Mouse (Mus musculus): ENCODE data around the gene Cped1. TPM values are rescaled to one million over a fixed set of nuclear protein-coding genes. Genes with fewer than 3 reads are reported as not detected.
A peak's percentile ranks its signal among the peaks of the same experiment; 100 is the strongest.

Cped1 gene
- polyA plus RNA-seq, 1 experiment from 2014 or later = 0.60 TPM

DNA sequence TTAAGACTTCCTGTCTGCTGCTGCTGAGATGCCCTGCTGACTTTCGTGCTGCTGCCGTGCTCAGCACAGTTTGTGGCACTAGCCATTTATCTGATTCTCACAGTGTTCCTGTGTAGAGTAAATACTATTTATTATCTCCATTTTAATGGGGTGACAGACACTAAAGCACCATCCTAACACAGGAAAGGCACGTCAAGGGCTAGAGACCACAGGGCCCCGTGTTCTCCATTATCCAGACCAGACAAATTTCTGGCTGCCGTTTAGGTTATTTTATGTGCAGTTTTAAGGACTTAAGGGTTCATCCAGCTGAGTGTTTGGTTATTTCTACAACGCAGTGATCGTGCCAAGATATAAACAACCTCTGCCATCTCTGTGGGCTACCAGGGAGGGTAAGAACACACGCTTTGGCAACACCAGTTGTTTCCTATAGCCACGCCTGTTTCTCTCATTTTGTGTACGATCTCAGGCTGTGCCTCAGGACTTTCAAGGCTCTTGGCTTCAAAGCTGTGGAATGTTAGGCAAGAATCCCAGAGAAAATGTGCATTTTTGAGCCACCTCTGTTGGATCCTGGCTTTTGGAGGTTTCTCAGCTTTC, 149.4 kb downstream of the Cped1 start:
- no peak overlapping the region for H3K4me2 ChIP-seq (ENCODE audit: low read depth, low read length)
- 54% methylated on average over 10 of the region's 10 CpGs for WGBS
- H3K27ac ChIP-seq (ENCODE audit: low read depth, low read length) = no peak overlapping the region
- H3K27me3 ChIP-seq (ENCODE audit: control insufficient read depth, insufficient read depth, low read length) = no peaks in the 10 kb centered on the region
- H3K9ac ChIP-seq (replicated peaks; ENCODE audit: low read depth, low read length) = no peak overlapping the region
- H3K9me3 ChIP-seq (ENCODE audit: control insufficient read depth, low read length) = no peaks in the 10 kb centered on the region
- no peak overlapping the region for H3K4me3 ChIP-seq (ENCODE audit: low read depth, low read length)
- no peaks in the 10 kb centered on the region for H3K4me1 ChIP-seq (ENCODE audit: control insufficient read depth, insufficient read depth, low read length)
- H3K36me3 ChIP-seq (ENCODE audit: control insufficient read depth, insufficient read depth, low read length) = no peaks in the 10 kb centered on the region
- ATAC-seq (ENCODE audit: low read depth) = 0 out of 2 replicates have a peak, but pooled peaks have one; percentile 46

DNA sequence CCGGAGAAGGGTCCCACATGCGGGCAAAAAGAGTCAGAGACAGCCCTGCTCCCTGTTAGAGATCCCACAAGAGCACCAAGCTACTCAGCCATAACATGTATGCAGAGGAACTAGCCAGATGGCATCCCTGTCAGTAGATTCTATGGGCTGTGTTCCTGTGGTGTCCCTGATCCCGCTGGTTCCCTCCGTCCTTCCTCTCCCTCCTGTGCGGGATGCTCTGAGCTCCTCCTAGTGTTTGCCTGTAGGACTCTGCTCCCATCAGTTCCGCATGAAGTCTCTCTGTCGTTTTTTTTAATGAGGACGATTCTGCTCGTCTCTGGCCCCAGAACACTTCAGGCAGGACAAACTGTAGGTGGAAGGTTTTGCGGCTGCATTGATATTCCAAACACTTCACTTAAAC, 151.1 kb downstream of the Cped1 start:
- Histone ChIP-seq H3K4me3 (ENCODE audit: low read depth, low read length) (no peak overlapping the region), H3K36me3 (ENCODE audit: control insufficient read depth, insufficient read depth, low read length) (no peaks in the 10 kb centered on the region), H3K4me1 (ENCODE audit: control insufficient read depth, insufficient read depth, low read length) (no peaks in the 10 kb centered on the region), H3K9me3 (ENCODE audit: control insufficient read depth, low read length) (no peaks in the 10 kb centered on the region), H3K9ac (replicated peaks; ENCODE audit: low read depth, low read length) (no peak overlapping the region), H3K27me3 (ENCODE audit: control insufficient read depth, insufficient read depth, low read length) (no peaks in the 10 kb centered on the region), H3K4me2 (ENCODE audit: low read depth, low read length) (no peak overlapping the region), H3K27ac (ENCODE audit: low read depth, low read length) (no peak overlapping the region)
- peak; percentile 65; the same call in 1 of the 2 replicates for ATAC-seq (ENCODE audit: low read depth)
- 39% methylated on average over 10 of the region's 10 CpGs for WGBS

DNA sequence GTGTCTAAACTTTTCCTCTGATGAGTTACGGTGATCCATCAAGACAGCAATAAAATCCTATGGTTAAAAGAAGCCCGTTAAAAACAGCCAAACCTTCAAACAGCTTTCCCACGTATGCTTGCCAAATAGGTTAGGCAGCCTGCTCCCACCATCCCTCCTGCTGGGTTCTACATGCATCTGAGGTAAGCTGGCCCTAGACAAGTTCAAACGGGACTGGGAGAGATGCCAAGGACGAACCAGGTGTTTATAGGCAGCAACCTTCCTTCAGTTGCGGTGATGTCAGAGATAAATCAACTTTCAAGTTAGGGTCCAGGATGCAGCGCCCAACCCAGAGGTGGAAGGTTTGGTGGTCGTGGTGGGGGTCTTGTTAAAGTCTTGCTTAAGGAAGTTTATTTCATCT, 155.1 kb downstream of the Cped1 start:
- Histone ChIP-seq H3K27ac (ENCODE audit: low read depth, low read length) (no peak overlapping the region), H3K36me3 (ENCODE audit: control insufficient read depth, insufficient read depth, low read length) (no peaks in the 10 kb centered on the region), H3K9ac (replicated peaks; ENCODE audit: low read depth, low read length) (no peak overlapping the region), H3K4me1 (ENCODE audit: control insufficient read depth, insufficient read depth, low read length) (no peaks in the 10 kb centered on the region), H3K4me2 (ENCODE audit: low read depth, low read length) (no peak overlapping the region), H3K4me3 (ENCODE audit: low read depth, low read length) (no peak overlapping the region), H3K9me3 (ENCODE audit: control insufficient read depth, low read length) (no peaks in the 10 kb centered on the region), H3K27me3 (ENCODE audit: control insufficient read depth, insufficient read depth, low read length) (no peaks in the 10 kb centered on the region)
- no peak for ATAC-seq (ENCODE audit: low read depth)
- 59% methylated on average over 8 of the region's 8 CpGs for WGBS

DNA sequence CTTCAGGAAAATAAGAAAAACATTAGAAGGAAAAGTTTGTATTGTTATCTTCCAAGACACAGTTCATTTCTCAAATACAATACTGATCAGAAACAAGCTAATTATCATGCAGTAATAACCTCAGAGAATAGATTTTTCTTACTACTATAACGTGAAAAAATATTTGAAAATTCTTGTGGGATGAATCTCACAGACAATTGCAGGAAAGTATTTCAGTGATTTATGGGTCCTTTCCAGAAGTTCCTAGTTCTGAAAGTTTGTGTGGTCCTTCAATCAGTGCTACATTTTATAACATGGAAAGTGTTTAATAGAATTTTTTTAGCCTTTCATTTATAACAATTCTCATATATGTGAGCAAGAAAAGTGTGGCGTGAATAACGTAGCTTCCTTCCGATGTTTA, 161.5 kb downstream of the Cped1 start:
- Histone ChIP-seq H3K4me2 (ENCODE audit: low read depth, low read length) (no peak overlapping the region), H3K27ac (ENCODE audit: low read depth, low read length) (no peak overlapping the region), H3K36me3 (ENCODE audit: control insufficient read depth, insufficient read depth, low read length) (no peaks in the 10 kb centered on the region), H3K4me1 (ENCODE audit: control insufficient read depth, insufficient read depth, low read length) (no peaks in the 10 kb centered on the region), H3K9me3 (ENCODE audit: control insufficient read depth, low read length) (no peaks in the 10 kb centered on the region), H3K27me3 (ENCODE audit: control insufficient read depth, insufficient read depth, low read length) (no peaks in the 10 kb centered on the region), H3K4me3 (ENCODE audit: low read depth, low read length) (no peak overlapping the region), H3K9ac (replicated peaks; ENCODE audit: low read depth, low read length) (no peak overlapping the region)
- 90% methylated on average over 4 of the region's 4 CpGs for WGBS
- ATAC-seq (ENCODE audit: low read depth) = no peak

DNA sequence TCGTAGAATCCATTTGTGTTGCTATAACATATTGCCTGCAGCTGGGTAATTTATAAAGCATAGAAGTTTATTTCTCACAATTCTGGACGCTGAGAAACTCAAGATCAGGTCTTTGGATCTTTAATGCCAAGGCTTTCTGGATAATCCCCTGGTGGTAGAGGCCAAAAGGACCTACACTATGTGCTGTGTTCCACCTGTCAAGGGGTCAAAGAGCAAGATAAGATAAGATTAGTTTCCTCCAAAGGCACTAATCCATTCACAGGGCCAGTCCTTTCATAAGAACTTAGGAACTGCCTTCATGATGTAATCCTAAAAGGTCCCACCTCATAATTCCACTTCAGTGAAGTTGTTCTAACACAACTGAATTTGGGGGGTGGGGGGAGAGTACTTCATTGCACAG, 162.8 kb downstream of the Cped1 start:
- H3K27me3 ChIP-seq (ENCODE audit: control insufficient read depth, insufficient read depth, low read length) = no peaks in the 10 kb centered on the region
- H3K4me1 ChIP-seq (ENCODE audit: control insufficient read depth, insufficient read depth, low read length) = no peaks in the 10 kb centered on the region
- no peak for ATAC-seq (ENCODE audit: low read depth)
- H3K36me3 ChIP-seq (ENCODE audit: control insufficient read depth, insufficient read depth, low read length) = no peaks in the 10 kb centered on the region
- no peak overlapping the region for H3K4me3 ChIP-seq (ENCODE audit: low read depth, low read length)
- no peaks in the 10 kb centered on the region for H3K9me3 ChIP-seq (ENCODE audit: control insufficient read depth, low read length)
- WGBS = 91% methylated on average over 2 of the region's 2 CpGs
- no peak overlapping the region for H3K4me2 ChIP-seq (ENCODE audit: low read depth, low read length)
- no peak overlapping the region for H3K9ac ChIP-seq (replicated peaks; ENCODE audit: low read depth, low read length)
- no peak overlapping the region for H3K27ac ChIP-seq (ENCODE audit: low read depth, low read length)

DNA sequence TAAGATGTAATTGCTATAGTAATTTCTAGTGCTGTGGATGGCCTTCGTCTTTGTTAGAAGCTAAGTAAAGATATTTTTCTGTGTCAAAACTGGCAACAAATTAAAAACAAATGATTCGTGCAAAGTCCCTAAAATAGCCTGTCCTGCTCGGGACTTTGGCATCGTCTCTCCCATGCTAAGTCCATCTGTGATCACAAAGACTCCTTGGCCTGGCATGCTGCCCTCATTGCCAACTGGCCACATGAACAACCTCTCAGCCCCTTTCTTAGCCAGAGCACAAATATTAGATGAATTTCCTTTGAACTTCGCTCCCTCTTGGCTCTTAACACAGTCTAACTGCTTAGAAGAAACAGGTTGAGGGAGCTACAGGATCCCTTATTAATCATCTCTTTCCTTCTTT, 171.7 kb downstream of the Cped1 start:
- Histone ChIP-seq H3K36me3 (ENCODE audit: control insufficient read depth, insufficient read depth, low read length) (no peaks in the 10 kb centered on the region), H3K4me2 (ENCODE audit: low read depth, low read length) (no peak overlapping the region), H3K4me3 (ENCODE audit: low read depth, low read length) (no peak overlapping the region), H3K9me3 (ENCODE audit: control insufficient read depth, low read length) (no peaks in the 10 kb centered on the region), H3K27me3 (ENCODE audit: control insufficient read depth, insufficient read depth, low read length) (no peaks in the 10 kb centered on the region), H3K27ac (ENCODE audit: low read depth, low read length) (no peak overlapping the region), H3K4me1 (ENCODE audit: control insufficient read depth, insufficient read depth, low read length) (no peaks in the 10 kb centered on the region), H3K9ac (replicated peaks; ENCODE audit: low read depth, low read length) (no peak overlapping the region)
- ATAC-seq (ENCODE audit: low read depth) = no peak
- WGBS = 88% methylated on average over 5 of the region's 5 CpGs

DNA sequence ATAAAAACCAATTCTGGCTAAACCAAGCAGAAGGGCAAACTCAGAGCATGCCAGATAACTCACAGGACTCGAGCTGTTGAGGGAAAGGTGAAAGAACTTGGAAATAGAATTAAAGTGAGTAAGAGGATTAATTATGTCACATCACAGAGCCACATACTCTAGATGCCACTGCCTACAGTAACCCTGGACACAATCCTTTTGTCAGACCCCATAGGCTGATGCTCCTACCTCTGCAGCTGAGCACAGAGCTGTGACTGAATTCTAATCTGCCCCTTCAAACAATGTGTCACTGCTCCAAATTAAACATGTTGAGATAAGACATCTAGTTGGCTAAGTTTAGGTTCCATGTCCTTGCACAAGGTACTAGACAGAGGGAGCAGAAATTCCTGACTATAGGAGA, 176.2 kb downstream of the Cped1 start:
- no peak overlapping the region for H3K27ac ChIP-seq (ENCODE audit: low read depth, low read length)
- H3K4me3 ChIP-seq (ENCODE audit: low read depth, low read length) = no peak overlapping the region
- H3K4me1 ChIP-seq (ENCODE audit: control insufficient read depth, insufficient read depth, low read length) = no peaks in the 10 kb centered on the region
- H3K4me2 ChIP-seq (ENCODE audit: low read depth, low read length) = no peak overlapping the region
- H3K9ac ChIP-seq (replicated peaks; ENCODE audit: low read depth, low read length) = no peak overlapping the region
- no peak for ATAC-seq (ENCODE audit: low read depth)
- H3K9me3 ChIP-seq (ENCODE audit: control insufficient read depth, low read length) = no peaks in the 10 kb centered on the region
- H3K36me3 ChIP-seq (ENCODE audit: control insufficient read depth, insufficient read depth, low read length) = no peaks in the 10 kb centered on the region
- no peaks in the 10 kb centered on the region for H3K27me3 ChIP-seq (ENCODE audit: control insufficient read depth, insufficient read depth, low read length)
- WGBS = 51% methylated on average over 1 of the region's 1 CpGs

DNA sequence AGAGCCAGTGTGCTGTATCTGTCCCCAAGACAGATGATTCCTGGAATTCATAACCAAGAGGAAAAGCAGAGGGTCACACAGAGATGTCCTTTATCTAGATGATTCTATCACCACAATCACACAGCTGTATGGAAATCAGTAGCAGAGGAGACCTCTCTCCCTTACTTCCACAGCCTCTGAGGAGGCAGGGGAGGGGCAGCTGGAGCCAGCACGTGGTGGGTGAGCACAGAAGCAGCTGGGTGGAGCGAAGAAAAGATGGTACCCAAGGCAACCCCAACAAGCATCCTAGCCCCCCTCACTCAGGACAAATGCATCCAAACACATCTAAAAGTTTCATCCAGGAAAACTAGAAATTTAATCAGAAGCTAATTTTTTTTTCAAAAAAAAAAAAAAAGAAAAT, 182.7 kb downstream of the Cped1 start:
- Histone ChIP-seq H3K9ac (replicated peaks; ENCODE audit: low read depth, low read length) (no peak overlapping the region), H3K27ac (ENCODE audit: low read depth, low read length) (no peak overlapping the region), H3K4me3 (ENCODE audit: low read depth, low read length) (no peak overlapping the region), H3K27me3 (ENCODE audit: control insufficient read depth, insufficient read depth, low read length) (no peaks in the 10 kb centered on the region), H3K4me2 (ENCODE audit: low read depth, low read length) (no peak overlapping the region), H3K4me1 (ENCODE audit: control insufficient read depth, insufficient read depth, low read length) (no peaks in the 10 kb centered on the region), H3K9me3 (ENCODE audit: control insufficient read depth, low read length) (no peaks in the 10 kb centered on the region), H3K36me3 (ENCODE audit: control insufficient read depth, insufficient read depth, low read length) (no peaks in the 10 kb centered on the region)
- no peak for ATAC-seq (ENCODE audit: low read depth)
- 40% methylated on average over 2 of the region's 2 CpGs for WGBS

DNA sequence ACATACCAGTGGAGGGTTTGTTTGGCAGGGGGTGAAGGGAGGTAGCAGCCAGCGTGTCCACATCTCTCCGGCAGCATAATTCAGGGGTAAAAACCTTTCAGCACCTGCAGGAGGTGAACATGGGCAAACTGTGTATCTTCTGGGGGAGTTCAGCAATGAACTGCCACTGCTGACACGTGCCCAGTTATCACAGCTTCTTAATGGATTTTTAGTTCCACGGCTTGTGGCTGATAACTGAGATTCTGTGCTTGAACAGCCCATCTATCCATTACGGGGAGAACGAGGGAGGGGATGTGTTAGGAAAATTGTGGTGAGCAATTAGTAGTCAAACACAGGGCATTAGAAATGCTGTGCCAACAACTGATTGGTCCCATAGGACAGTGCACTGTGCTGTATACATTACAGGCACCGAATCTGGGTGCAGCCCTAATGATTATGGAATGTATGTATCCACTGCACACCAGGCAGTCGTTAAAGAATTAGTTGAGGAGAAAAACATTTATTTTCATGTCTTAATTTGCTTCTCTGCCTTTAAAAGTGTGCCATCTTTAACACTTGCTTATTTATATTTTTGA, 193.1 kb downstream of the Cped1 start:
- no peaks in the 10 kb centered on the region for H3K36me3 ChIP-seq (ENCODE audit: control insufficient read depth, insufficient read depth, low read length)
- H3K9ac ChIP-seq (replicated peaks; ENCODE audit: low read depth, low read length) = no peak overlapping the region
- H3K9me3 ChIP-seq (ENCODE audit: control insufficient read depth, low read length) = no peaks in the 10 kb centered on the region
- H3K4me2 ChIP-seq (ENCODE audit: low read depth, low read length) = no peak overlapping the region
- no peak overlapping the region for H3K27ac ChIP-seq (ENCODE audit: low read depth, low read length)
- H3K4me3 ChIP-seq (ENCODE audit: low read depth, low read length) = no peak overlapping the region
- H3K4me1 ChIP-seq (ENCODE audit: control insufficient read depth, insufficient read depth, low read length) = no peaks in the 10 kb centered on the region
- 44% methylated on average over 8 of the region's 8 CpGs for WGBS
- H3K27me3 ChIP-seq (ENCODE audit: control insufficient read depth, insufficient read depth, low read length) = no peaks in the 10 kb centered on the region
- peak; percentile 82; the same call in 1 of the 2 replicates for ATAC-seq (ENCODE audit: low read depth)

Measured in neural tube, embryonic 14.5 days (tissue).